Mouse (Mus musculus): Measurements from ENCODE around the gene Gm48551. TPM values are rescaled to one million over a fixed set of nuclear protein-coding genes. Genes with fewer than 3 reads are reported as not detected.

Gm48551 gene
- polyA plus RNA-seq, 2 experiments: 1.1 to 4.3 TPM

DNA sequence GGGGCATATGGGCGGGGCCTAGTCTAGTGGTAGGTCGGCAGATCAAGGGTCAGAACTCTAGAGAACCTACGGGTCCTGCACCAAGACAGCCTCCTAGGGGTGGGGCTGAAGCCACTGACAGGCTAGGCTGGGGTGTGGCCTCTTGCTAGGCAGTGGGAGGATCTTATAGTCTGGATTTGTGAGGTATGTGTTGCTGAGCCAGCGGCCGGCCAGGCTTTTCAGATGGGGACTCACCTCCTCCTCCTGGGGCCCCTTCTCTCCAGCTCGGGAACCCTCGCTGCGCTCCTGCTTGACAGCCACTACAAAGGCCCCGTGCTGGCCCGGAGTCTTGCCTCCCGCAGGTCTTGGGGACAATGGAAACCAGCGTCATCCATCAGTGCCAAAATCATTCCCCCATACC is 35.1 kb upstream of the Gm48551 start:
- TF ChIP-seq POLR2A (IDR thresholded peaks at IDR 0.05; ENCODE audit: borderline replicate concordance, extremely low read depth, insufficient read depth, insufficient read length): no peak
- H3K4me2 ChIP-seq (replicated peaks; ENCODE audit: low read depth, low read length, severe bottlenecking): peak overlapping the region; percentile 93
- no peak overlapping the region for H3K27ac ChIP-seq (replicated peaks; ENCODE audit: low read depth, low read length)
- peaks cover 21% of the 10 kb centered on the region for H3K36me3 ChIP-seq (ENCODE audit: control insufficient read depth, insufficient read depth, low read length)
- peak; percentile 43 for DNase-seq (ENCODE audit: low spot score)
- H3K9me3 ChIP-seq (ENCODE audit: control insufficient read depth, low read length): no peaks in the 10 kb centered on the region
- H3K4me1 ChIP-seq (ENCODE audit: control insufficient read depth, insufficient read depth, low read length): peaks cover 20% of the 10 kb centered on the region
- ATAC-seq (ENCODE audit: low FRiP score, low read depth): no peak
- WGBS: 2% methylated on average over 11 of the region's 12 CpGs
- H3K27me3 ChIP-seq (ENCODE audit: control insufficient read depth, insufficient read depth, low read length): peaks cover 11% of the 10 kb centered on the region
- H3K9ac ChIP-seq (ENCODE audit: low read depth, low read length, severe bottlenecking): peak overlapping the region; percentile 80
- H3K4me3 ChIP-seq (replicated peaks; ENCODE audit: low read length): peak overlapping the region; percentile 78

DNA sequence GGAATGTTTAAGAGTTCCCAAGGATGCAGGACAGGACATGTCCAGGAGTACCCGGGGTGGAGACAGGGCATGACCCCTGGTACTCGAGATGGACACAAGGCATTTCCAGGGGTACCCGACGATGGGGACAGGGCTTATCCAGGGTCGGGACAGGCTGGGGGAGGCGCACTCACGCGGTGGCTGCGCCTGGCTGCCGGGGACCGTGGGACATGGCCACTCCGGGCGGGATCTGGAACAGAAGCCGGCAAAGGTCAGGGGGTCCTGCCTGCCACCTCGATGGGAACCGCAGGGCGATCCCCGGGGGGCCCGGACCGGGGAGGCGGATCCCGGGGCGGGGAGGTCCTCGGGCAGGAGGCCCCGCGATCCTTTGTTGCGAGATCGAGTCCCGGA is 34.3 kb upstream of the Gm48551 start:
- Histone ChIP-seq H3K36me3 (ENCODE audit: control insufficient read depth, insufficient read depth, low read length) (peaks cover 21% of the 10 kb centered on the region), H3K9ac (ENCODE audit: low read depth, low read length, severe bottlenecking) (peak overlapping the region; percentile 80), H3K4me2 (replicated peaks; ENCODE audit: low read depth, low read length, severe bottlenecking) (peak overlapping the region; percentile 93), H3K4me3 (replicated peaks; ENCODE audit: low read length) (peak overlapping the region; percentile 78), H3K9me3 (ENCODE audit: control insufficient read depth, low read length) (no peaks in the 10 kb centered on the region), H3K4me1 (ENCODE audit: control insufficient read depth, insufficient read depth, low read length) (peaks cover 20% of the 10 kb centered on the region), H3K27me3 (ENCODE audit: control insufficient read depth, insufficient read depth, low read length) (peaks cover 4% of the 10 kb centered on the region), H3K27ac (replicated peaks; ENCODE audit: low read depth, low read length) (peak overlapping the region; percentile 70)
- 1% methylated on average over 24 of the region's 29 CpGs for WGBS
- no peak for TF ChIP-seq POLR2A (IDR thresholded peaks at IDR 0.05; ENCODE audit: borderline replicate concordance, extremely low read depth, insufficient read depth, insufficient read length)
- ATAC-seq (ENCODE audit: low FRiP score, low read depth) (no peak), DNase-seq (ENCODE audit: low spot score) (no peak)

DNA sequence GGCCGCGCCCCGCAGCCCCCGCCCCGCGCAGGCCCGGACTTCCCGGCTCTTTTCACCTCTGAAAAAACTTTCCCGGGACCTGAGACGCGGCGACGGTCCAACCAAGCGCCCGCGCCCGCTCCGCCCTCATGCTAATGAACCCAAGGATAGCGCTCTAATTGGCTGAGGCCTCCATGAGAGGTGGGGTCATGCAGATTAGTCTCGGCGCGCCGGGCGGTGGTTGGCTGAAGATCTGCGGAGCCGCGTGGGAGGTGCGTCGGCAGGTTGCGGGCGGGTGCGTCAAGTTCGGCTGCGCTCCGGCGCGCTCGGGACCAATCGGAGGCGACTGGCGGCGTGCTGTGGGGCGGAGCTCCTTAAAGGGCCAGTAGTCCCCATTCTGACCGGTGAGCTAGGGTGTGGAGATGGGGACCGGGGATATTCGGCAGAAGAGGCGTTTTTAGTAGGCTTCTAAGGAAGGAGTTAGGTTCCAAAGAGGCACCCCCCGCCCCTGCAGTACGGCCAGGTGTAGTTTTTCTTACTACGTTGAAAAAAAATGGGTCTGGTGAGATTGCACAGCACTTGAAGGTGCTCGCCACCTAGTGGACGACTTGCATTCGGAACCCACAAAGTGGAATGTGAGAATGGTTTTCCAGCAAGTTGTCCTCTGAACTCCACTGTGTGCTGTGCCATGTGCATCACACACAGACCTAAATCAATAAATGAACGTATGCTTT is 33.8 kb upstream of the Gm48551 start, which contains the start of gene Hmg20b:
Gene Hmg20b (minus strand): TSS at position 130 of the 713 bp plus-strand sequence.
- H3K9me3 ChIP-seq (ENCODE audit: control insufficient read depth, low read length): no peaks in the 10 kb centered on the region
- under 1% methylated on average over 49 of the region's 54 CpGs for WGBS
- peak within 1 kb of the TSS; percentile 78 for H3K4me3 ChIP-seq (replicated peaks; ENCODE audit: low read length)
- peaks cover 20% of the 10 kb centered on the region for H3K4me1 ChIP-seq (ENCODE audit: control insufficient read depth, insufficient read depth, low read length)
- peak within 1 kb of the TSS; percentile 70 for H3K27ac ChIP-seq (replicated peaks; ENCODE audit: low read depth, low read length)
- peak within 1 kb of the TSS; percentile 93 for H3K4me2 ChIP-seq (replicated peaks; ENCODE audit: low read depth, low read length, severe bottlenecking)
- DNase-seq (ENCODE audit: low spot score) (peak; percentile 99), ATAC-seq (ENCODE audit: low FRiP score, low read depth) (peak; percentile 96)
- H3K9ac ChIP-seq (ENCODE audit: low read depth, low read length, severe bottlenecking): peak within 1 kb of the TSS; percentile 80
- peaks cover 20% of the 10 kb centered on the region for H3K36me3 ChIP-seq (ENCODE audit: control insufficient read depth, insufficient read depth, low read length)
- TF ChIP-seq POLR2A (IDR thresholded peaks at IDR 0.05; ENCODE audit: borderline replicate concordance, extremely low read depth, insufficient read depth, insufficient read length): peak; percentile 38; the same call in 1 of the 2 replicates
- H3K27me3 ChIP-seq (ENCODE audit: control insufficient read depth, insufficient read depth, low read length): no peaks in the 10 kb centered on the region

DNA sequence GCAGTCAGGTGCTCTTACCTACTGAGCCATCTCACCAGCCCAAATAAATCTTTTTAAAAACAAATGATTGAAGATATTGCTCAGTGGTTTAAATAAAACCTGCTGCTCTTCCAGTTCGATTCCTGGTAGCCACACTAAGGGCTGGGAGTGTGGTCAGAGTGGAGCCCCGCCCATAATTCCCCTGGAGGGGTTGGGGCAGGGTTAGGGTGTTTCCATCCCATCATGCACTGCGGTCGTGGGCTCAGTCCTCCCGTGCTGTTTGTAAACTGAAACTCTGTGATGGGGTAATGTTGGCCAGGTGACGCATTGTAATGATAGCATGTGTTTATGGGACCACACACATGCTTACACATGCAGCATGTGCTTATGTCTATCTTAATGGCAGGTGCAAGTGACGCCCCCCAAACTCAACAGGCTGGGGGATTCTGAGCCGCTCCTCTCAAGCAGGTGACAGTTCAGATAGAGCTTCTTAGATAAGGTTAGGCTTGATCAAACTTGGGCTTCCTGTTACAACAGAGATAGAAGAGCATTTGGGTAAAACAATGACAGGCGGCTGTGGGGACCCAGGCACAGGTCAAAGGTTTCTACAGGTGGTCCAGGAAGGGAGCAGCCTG is 32.5 kb upstream of the Gm48551 start:
- H3K4me1 ChIP-seq (ENCODE audit: control insufficient read depth, insufficient read depth, low read length): peaks cover 20% of the 10 kb centered on the region
- no peak for ATAC-seq (ENCODE audit: low FRiP score, low read depth)
- no peaks in the 10 kb centered on the region for H3K27me3 ChIP-seq (ENCODE audit: control insufficient read depth, insufficient read depth, low read length)
- H3K4me2 ChIP-seq (replicated peaks; ENCODE audit: low read depth, low read length, severe bottlenecking): no peak overlapping the region
- no peak overlapping the region for H3K4me3 ChIP-seq (replicated peaks; ENCODE audit: low read length)
- DNase-seq (ENCODE audit: low spot score): no peak
- no peak overlapping the region for H3K27ac ChIP-seq (replicated peaks; ENCODE audit: low read depth, low read length)
- TF ChIP-seq POLR2A (IDR thresholded peaks at IDR 0.05; ENCODE audit: borderline replicate concordance, extremely low read depth, insufficient read depth, insufficient read length): no peak
- 23% methylated on average over 9 of the region's 9 CpGs for WGBS
- H3K9ac ChIP-seq (ENCODE audit: low read depth, low read length, severe bottlenecking): no peak overlapping the region
- peaks cover 13% of the 10 kb centered on the region for H3K36me3 ChIP-seq (ENCODE audit: control insufficient read depth, insufficient read depth, low read length)
- no peaks in the 10 kb centered on the region for H3K9me3 ChIP-seq (ENCODE audit: control insufficient read depth, low read length)

DNA sequence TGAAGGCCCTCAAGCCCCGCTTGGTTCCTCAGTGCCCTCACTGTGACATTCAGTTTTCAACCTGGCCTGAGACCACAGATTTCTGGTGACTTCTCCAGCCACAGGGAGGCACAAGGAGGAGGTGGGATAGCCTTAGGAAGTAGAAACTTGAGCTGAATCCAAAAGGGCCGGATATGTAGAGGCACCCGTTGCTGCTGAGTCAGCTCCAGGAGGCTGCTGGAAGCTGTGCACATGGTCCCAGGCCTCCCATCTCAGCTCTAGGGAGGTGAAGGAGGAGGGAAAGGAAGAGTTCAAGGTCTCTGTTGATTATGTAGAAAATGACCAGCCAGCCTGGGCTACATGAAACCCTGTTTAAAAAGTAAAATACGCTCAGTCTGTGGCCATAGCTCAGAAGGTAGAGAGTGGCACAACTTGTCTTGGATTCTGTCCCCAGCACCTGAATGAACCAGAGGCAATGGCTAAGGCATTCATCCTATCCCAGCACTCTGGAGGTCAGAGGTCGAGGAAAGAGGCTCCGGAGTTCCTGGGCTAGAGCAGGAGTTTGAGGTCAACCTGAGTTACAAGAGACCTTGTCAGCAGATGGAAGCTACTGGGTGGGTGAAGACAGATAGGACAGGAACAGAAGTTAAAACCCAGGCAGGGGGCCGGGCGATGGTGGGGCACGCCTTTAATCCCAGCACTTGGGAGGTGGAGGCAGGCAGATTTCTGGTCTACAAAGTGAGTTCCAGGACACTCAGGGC is 29.4 kb upstream of the Gm48551 start:
- no peak for TF ChIP-seq POLR2A (IDR thresholded peaks at IDR 0.05; ENCODE audit: borderline replicate concordance, extremely low read depth, insufficient read depth, insufficient read length)
- Histone ChIP-seq H3K27me3 (ENCODE audit: control insufficient read depth, insufficient read depth, low read length) (no peaks in the 10 kb centered on the region), H3K9ac (ENCODE audit: low read depth, low read length, severe bottlenecking) (no peak overlapping the region), H3K4me2 (replicated peaks; ENCODE audit: low read depth, low read length, severe bottlenecking) (no peak overlapping the region), H3K27ac (replicated peaks; ENCODE audit: low read depth, low read length) (no peak overlapping the region), H3K4me1 (ENCODE audit: control insufficient read depth, insufficient read depth, low read length) (peaks cover 18% of the 10 kb centered on the region), H3K9me3 (ENCODE audit: control insufficient read depth, low read length) (no peaks in the 10 kb centered on the region), H3K4me3 (replicated peaks; ENCODE audit: low read length) (no peak overlapping the region), H3K36me3 (ENCODE audit: control insufficient read depth, insufficient read depth, low read length) (peaks cover 1% of the 10 kb centered on the region; the same call in 1 of the 2 replicates)
- DNase-seq (ENCODE audit: low spot score) (no peak), ATAC-seq (ENCODE audit: low FRiP score, low read depth) (no peak)
- 70% methylated on average over 9 of the region's 9 CpGs for WGBS

Data from limb, embryonic 14.5 days (tissue).